Mouse (Mus musculus) Patski (cell line): ENCODE results near the gene Rnf31. TPM values are rescaled to one million over a fixed set of nuclear protein-coding genes. Genes with fewer than 3 reads are reported as not detected.
A peak's percentile ranks its signal among the peaks of the same experiment; 100 is the strongest.

Experiments
- ATAC-seq: fragments of 100-300 bp; one replicate; pipeline ENCODE4 v1.8.0; 2021
- CTCF ChIA-PET: fragments of 350-600 bp; sonication (Branson Sonifier 250); formaldehyde crosslinking; loops from one replicate; lab custom pipeline; 2022; ENCODE audit warnings: inconsistent platforms; lab: Charles Lee
- POLR2A ChIA-PET: fragments of 350-600 bp; sonication (Branson Sonifier 250); formaldehyde crosslinking; loops from one replicate; lab custom pipeline; 2022; ENCODE audit warnings: antibody characterized with exemption, inconsistent platforms; lab: Charles Lee
- DNase-seq: peaks from one replicate; pipeline ENCODE4 v3.0.0-alpha.2; 2011; ENCODE audit warnings: low read depth, low spot score
- H3K27me3 ChIP-seq: fragments of 371-371 bp; one replicate; pipeline ENCODE4 v1.5.1; 2021
- CTCF ChIP-seq: fragments of 100-300 bp; IDR thresholded peaks from one replicate; pipeline ENCODE4 v1.5.1; 2021
- in situ Hi-C: fragments of 300-500 bp; cut with MboI; formaldehyde crosslinking; loops from 3 replicates; pipeline ENCODE4 v1.11.1; 2018; ENCODE audit warnings: low pct_unique_long_range_greater_than_20kb, mixed read lengths
- polyA plus RNA-seq: library from polyadenylated mRNA; unstranded; gene quantifications from one replicate; pipeline ENCODE4 v1.2.3, GENCODE M21; 2021

Gene Rnf31
- polyA plus RNA-seq, 1 experiment from 2014 or later, result 28.0 TPM

DNA sequence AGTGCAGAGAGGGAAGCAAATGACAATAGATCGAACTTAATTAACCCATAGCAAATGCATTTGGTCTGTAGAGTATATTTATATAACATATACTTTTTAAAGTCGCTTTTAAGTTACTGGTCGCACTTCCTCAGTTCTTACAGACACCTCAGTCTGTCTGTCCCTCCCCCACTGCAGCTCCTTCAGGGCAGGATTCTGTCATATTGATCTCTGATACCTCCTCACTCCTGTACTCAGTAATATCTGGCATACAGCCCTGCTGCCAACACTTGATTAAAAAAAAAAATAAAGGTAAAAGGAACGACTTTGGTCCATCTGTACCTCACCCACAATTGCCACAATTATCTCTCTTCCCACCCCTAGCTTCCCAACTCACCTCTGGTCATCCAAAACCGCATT lies 7.2 kb upstream of the Rnf31 start:
- CTCF ChIA-PET, result interaction anchor here (1.1 to 1.5 kb wide), 2 partner anchors 18 to 27 kb away, joined by 3 to 4 read pairs; no protein-coding TSS in a partner anchor
- no peaks in the 10 kb centered on the region for H3K27me3 ChIP-seq
- no peak for DNase-seq
- in situ Hi-C loops, result loop anchor here (25.0 kb wide), 1 partner anchor 697 kb away; the partner anchor contains the start of genes Bcl2l2, Gm20521, Pabpn1 and Ppp1r3e
- ATAC-seq, result no peak
- no peak for TF ChIP-seq CTCF
- POLR2A ChIA-PET, result no interaction called here

DNA sequence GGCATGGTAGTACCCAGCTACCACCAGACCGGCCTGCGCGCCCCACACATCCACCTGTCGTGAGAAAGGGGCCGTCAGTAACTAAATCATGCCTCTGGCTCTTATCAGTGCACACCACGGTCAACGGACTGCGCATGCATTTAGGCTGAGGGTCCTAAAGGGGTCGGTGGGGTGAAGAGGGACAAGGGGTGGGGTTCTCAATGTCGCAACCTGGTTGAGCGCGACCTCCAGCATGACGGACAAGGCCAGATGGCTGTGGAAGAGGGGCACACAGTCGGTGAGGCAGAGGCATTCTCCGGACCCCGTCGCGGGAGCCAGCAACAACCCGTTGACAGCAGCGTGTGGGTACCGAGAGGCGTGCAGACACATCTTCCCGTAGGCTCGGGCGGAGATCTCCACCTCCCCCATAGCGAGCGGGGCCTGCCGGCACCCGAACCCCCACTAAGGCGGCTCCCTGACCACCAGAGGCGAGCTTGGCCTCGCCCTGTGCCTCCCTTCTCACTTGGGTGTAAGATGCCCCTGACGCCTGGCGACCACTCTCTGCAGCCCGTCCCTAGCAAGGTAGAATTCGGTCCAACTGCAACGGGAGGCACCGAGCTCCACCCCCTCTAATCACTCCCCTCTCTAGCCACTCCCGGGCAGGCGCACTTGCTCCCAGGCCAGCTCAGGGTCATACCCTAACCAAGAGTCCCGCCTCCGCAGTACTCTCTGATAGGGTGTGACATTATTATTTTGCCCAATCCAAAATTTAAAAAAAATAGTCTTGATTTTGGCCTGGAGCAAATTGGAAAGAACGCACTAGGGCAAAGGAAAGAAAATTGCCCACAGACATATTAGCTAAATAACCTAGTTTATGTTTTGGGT lies 6.6 kb upstream of the Rnf31 start, which contains the start of gene Emc9:
Gene Emc9, minus strand, starts transcription at position 601 of the 864 bp plus-strand sequence.
- ChIA-PET CTCF (interaction anchor here (1.1 to 1.5 kb wide), 3 partner anchors 17 to 28 kb away, joined by 3 to 4 read pairs (median 3); no protein-coding TSS in a partner anchor), POLR2A (no interaction called here)
- H3K27me3 ChIP-seq, result no peaks in the 10 kb centered on the region
- peak; percentile 25 for ATAC-seq
- TF ChIP-seq CTCF, result no peak
- in situ Hi-C loops, result loop anchor here (25.0 kb wide), 1 partner anchor 698 kb away; the partner anchor contains the start of genes Bcl2l2, Gm20521, Pabpn1 and Ppp1r3e
- DNase-seq, result no peak

DNA sequence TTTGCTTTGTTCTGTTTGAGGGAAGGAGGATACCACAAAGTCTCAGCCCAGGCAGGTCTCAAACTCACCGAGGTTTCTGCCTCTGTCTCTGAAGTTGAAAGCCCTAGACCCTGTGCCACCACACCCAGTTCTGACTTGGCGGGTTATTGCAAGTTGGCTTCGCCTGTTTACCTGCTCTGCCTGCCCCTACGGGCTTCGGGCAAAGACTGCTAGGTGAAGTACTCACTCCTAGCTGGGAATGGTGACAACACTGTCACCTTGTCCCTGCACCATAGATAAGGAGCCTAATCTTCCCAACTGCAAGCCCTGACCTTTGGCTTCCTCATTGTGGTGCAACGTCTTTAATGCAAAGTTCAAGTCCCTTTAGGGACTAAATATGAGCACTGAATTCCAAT lies 5.9 kb upstream of the Rnf31 start:
- no peaks in the 10 kb centered on the region for H3K27me3 ChIP-seq
- ChIA-PET CTCF (interaction anchor here (1.1 to 1.5 kb wide), 2 partner anchors 19 to 28 kb away, joined by 3 to 4 read pairs; no protein-coding TSS in a partner anchor), POLR2A (no interaction called here)
- TF ChIP-seq CTCF, result no peak
- no peak for DNase-seq
- no peak for ATAC-seq
- in situ Hi-C loops, result loop anchor here (25.0 kb wide), 1 partner anchor 698 kb away; the partner anchor contains the start of genes Bcl2l2, Gm20521, Pabpn1 and Ppp1r3e

DNA sequence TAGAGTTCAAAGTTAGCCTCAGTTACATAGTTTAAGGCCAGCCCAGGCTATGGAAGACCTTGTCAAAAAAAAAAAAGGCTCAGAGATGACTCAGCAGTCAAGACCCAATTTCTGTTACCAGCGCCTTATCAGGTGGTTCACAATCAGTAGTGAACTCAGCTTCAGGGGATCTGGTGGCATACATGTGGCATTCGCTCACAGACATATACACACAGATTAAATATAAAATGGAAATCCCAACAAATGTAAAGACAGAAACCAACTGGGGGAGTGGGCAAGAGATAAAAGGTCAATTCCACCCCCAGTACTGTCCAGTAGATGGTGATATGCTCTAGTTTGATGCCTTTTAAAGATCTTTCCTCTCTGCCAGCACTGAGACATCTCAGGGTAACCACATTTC lies 5.4 kb upstream of the Rnf31 start:
- no peaks in the 10 kb centered on the region for H3K27me3 ChIP-seq
- ChIA-PET CTCF (interaction anchor here (0.7 kb wide), 1 partner anchor 14 kb away, joined by 3 read pairs; no protein-coding TSS in a partner anchor), POLR2A (no interaction called here)
- ATAC-seq (no peak), DNase-seq (no peak)
- TF ChIP-seq CTCF, result no peak
- in situ Hi-C loops, result loop anchor here (25.0 kb wide), 1 partner anchor 699 kb away; the partner anchor contains the start of genes Bcl2l2, Gm20521, Pabpn1 and Ppp1r3e

DNA sequence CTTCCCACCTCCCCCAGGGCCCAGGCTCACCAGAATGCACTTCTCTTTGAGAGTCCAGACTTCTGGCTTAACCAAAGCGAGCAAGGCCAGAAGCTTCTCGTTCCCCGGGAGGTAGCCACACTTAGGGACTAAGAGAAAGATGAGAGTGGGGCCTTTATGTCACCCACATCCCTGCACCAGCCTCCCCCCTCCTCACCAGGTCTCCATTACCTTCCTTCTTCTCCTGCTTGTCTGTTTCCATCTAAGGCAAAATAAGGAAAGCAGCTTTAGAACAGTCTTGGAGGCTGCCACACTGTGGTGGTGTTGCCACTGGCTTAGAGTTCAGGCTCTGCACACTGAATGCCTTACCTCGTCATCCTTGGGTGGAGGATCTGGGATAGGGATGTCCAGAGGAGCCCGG lies 2.2 kb upstream of the Rnf31 start:
- CTCF ChIA-PET, result no interaction called here
- in situ Hi-C loops, result loop anchor here (25.0 kb wide), 1 partner anchor 702 kb away; the partner anchor contains the start of genes Bcl2l2, Gm20521, Pabpn1 and Ppp1r3e
- POLR2A ChIA-PET, result interaction anchor here (0.7 to 1.4 kb wide), 2 partner anchors 18 to 29 kb away, joined by 3 read pairs; partner anchors contain the start of gene Dcaf11
- ATAC-seq (no peak), DNase-seq (no peak)
- no peaks in the 10 kb centered on the region for H3K27me3 ChIP-seq
- TF ChIP-seq CTCF, result no peak

DNA sequence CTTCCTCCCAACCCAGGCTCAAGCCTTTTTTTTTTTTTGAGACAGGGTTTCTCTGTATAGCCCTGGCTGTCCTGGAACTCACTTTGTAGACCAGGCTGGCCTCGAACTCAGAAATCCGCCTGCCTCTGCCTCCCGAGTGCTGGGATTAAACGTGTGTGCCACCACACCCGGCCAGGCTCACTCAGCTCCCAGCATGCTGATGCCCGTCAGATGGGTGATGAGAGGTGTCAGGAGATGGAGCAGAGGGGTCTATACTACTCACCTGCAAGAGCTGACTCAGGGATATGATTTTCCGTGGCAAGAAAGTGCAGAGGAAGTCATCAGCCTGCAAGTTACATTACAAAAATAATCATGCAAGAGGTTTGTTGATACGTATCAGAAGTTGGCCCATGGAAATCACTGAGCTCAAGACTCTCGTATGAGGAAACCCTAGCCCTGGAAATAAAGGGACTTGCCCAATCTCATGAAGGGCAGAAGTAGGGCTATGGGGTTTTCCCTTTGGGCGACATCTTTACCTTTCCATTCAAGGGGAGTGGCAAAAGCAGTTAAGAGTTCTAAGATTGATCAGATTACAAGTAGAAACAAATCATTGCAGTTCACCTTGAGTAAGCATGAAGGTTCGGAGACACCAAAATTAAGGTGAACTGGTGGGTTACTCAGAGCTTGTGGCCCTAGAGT lies 1.6 kb upstream of the Rnf31 start:
- DNase-seq (no peak), ATAC-seq (no peak)
- POLR2A ChIA-PET, result interaction anchor here (0.7 to 1.5 kb wide), 4 partner anchors 11 to 33 kb away, joined by 3 to 7 read pairs (median 4); partner anchors contain the start of gene Dcaf11
- in situ Hi-C loops, result loop anchor here (25.0 kb wide), 1 partner anchor 703 kb away; the partner anchor contains the start of genes Bcl2l2, Gm20521, Pabpn1 and Ppp1r3e
- CTCF ChIA-PET, result interaction anchor here (1.8 to 1.9 kb wide), 2 partner anchors 12 to 34 kb away, joined by 4 to 8 read pairs; partner anchors contain the start of gene Psme1
- no peaks in the 10 kb centered on the region for H3K27me3 ChIP-seq
- TF ChIP-seq CTCF, result no peak

DNA sequence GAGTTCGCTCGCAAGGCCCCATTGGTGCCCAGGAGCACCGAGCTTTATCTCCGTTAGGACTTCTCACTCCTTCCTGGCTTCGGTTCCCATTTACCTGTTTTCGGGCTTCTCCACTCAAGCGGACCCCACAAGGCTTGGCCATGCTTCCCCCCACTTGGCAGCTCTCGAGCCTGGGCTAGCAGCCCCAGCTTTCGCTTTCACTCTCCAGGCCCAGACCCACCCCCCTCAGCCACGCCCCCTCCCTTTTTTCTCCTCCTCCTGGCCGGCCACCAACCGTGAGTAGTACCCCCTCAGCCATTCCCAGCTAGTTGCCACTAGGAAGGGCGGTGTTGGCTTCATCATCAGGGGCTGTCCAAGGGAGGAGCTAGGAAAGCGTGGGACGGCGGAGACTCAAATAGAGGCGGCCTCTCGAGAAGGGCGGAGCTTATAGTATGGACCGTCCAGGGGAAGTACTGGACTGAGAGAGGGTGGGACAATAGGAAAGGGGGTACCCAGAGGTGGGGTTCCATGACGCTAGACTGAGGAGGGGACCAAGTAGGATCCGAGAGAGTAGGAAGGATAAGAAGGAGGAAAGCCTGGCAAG lies 669 bp upstream of the Rnf31 start, which contains the start of gene Psme2:
Gene Psme2, minus strand, starts transcription at position 366 of the 583 bp plus-strand sequence.
- in situ Hi-C loops, result loop anchor here (25.0 kb wide), 1 partner anchor 704 kb away; the partner anchor contains the start of genes Bcl2l2, Gm20521, Pabpn1 and Ppp1r3e
- ChIA-PET CTCF (interaction anchor here (0.7 to 1.9 kb wide), 4 partner anchors 11 to 38 kb away, joined by 3 to 8 read pairs (median 4); partner anchors contain the start of gene Psme1), POLR2A (interaction anchor here (1.0 to 1.5 kb wide), 4 partner anchors 12 to 34 kb away, joined by 3 to 7 read pairs (median 4); partner anchors contain the start of genes A730061H03Rik and Dcaf11)
- TF ChIP-seq CTCF, result no peak
- DNase-seq, result peak; percentile 94
- H3K27me3 ChIP-seq, result no peaks in the 10 kb centered on the region
- peak; percentile 94 for ATAC-seq

DNA sequence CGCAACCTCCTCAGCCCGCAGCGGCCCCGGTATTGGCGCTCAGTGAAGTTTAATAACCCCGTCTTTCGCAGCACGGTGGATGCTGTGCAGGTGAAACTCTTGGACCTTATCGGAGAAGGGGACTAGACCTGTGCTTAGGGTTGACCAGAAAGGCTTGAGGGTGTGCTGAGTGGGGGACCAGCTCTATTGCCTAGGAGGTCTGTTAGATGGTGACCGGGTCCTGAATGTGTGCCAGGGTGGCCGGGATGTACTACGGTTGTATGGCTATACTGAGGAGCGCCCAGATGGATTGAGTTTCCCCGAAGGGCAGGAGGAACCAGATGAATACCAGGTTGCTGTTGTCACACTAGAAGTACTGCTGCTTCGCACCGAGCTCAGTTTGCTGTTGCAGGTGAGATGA lies 718 bp downstream of the Rnf31 start:
- DNase-seq (no peak), ATAC-seq (no peak)
- ChIA-PET POLR2A (interaction anchor here (0.6 to 1.4 kb wide), 3 partner anchors 12 to 1204 kb away, joined by 3 to 4 read pairs (median 3); no protein-coding TSS in a partner anchor), CTCF (interaction anchor here (1.0 kb wide), 1 partner anchor 10 kb away, joined by 4 read pairs; no protein-coding TSS in a partner anchor)
- TF ChIP-seq CTCF, result no peak
- in situ Hi-C loops, result loop anchor here (25.0 kb wide), 1 partner anchor 705 kb away; the partner anchor contains the start of genes Bcl2l2, Gm20521, Pabpn1 and Ppp1r3e
- no peaks in the 10 kb centered on the region for H3K27me3 ChIP-seq
